Mouse (Mus musculus) thymus, postnatal 14 days (tissue): ENCODE data around the gene Gm3591.
"Not testable (repeated sequence)": the region's sequence is repeated elsewhere in the genome, so short reads cannot be mapped to it uniquely, and the experiment has no call there.

Experiments
- DNase-seq: peaks from one replicate; pipeline ENCODE4 v3.0.0; 2021

The Gm3591 gene

GRCm38 (mm10) chr14:6412382-6412781, at the start of gene Gm3591:
Gene Gm3591, minus strand, starts transcription at chr14:6412482.
- not testable (repeated sequence) for DNase-seq

GRCm38 (mm10) chr14:6444511-6444910, 32.2 kb upstream of the Gm3591 start, which contains the start of gene Gm3594:
Gene Gm3594, minus strand, starts transcription at chr14:6444611.
- DNase-seq = not testable (repeated sequence)

DNA sequence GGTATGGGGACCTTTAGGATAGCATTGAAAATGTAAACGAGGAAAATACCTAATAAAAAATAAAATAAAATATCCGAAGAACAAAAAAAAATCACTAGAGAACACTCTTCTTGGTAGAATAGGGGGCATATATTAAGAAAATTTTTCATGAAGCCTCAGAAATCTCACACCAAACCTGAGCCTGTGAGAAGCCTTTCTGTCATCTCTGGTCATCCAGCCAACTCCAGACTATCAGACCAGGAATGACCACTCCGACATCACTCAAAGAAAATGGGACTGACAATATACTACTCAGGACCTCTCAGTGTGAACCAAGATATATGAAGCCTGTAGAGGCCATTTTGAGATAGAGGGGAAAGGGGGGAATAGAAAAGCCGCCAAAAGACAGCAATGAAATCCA, 28.5 kb upstream of the Gm3591 start:
- not testable (repeated sequence) for DNase-seq

GRCm38 (mm10) chr14:6440206-6440605, 27.9 kb upstream of the Gm3591 start:
- peak; percentile 4 for DNase-seq

- DNase-seq = peak; percentile 13
Observed at GRCm38 (mm10) chr14:6426766-6427165, 14.5 kb upstream of the Gm3591 start.

DNA sequence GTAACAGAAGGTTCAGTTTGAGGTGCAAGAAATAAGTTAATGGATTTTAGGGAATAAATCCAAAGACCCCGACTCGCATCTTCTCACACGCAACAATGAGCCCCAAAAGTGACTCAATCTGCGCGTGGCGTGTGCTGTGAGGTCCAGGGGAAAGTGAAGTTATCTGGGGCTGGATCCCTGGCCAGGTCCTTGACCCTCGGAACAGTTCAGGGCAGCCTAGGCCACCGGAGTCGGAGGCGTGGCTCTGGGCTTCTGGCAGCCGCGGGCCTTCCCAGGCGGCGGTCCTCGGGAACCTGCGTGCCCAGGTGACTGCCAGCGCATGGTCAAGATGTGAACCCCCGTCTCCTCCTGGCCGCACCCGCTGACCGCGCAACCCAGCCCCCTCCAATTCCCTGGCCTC, 14.1 kb upstream of the Gm3591 start:
- DNase-seq = not testable (repeated sequence)

GRCm38 (mm10) chr14:6390219-6390618, 22.1 kb downstream of the Gm3591 start, which contains the start of gene Gm16440:
Gene Gm16440, minus strand, starts transcription at chr14:6390319.
- not testable (repeated sequence) for DNase-seq
